Mouse (Mus musculus) heart, adult 18-20 months (tissue): ENCODE results near the gene Panx1. TPM values are rescaled to one million over a fixed set of nuclear protein-coding genes. Genes with fewer than 3 reads are reported as not detected.

Experiments
- DNase-seq, 2 experiments: peaks; one replicate each; pipeline ENCODE4 v3.0.0; 2021 to 2022; ENCODE audit warnings: mixed read lengths in 1 of 2
- total RNA-seq, 2 experiments: library from RNA; stranded (reverse); gene quantifications; 2 replicates each; pipeline ENCODE4 v1.2.3; 2021

Gene Panx1
- total RNA-seq, 2 experiments from 2014 or later = 5.4 to 10.1 TPM

DNA sequence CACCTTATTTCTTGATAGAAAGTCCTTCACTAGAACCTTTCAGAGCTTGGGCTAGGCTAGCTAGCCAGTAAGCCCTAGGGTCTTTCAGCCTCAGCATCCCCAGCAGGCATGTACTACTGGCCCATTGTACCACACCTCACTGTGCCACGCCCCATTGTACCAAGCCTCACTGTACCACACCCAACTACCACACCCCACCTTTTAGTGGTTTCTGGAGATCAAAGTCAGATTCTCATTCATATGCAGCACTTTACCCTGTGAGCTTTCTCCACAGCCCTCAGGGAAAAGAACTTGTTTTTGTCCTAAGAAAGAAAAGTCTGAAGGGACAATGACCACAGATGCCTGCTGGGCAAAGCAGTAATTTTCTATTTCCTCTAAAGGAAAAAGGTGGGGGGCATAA lies 22.2 kb downstream of the Panx1 start:
- no peak for DNase-seq

DNA sequence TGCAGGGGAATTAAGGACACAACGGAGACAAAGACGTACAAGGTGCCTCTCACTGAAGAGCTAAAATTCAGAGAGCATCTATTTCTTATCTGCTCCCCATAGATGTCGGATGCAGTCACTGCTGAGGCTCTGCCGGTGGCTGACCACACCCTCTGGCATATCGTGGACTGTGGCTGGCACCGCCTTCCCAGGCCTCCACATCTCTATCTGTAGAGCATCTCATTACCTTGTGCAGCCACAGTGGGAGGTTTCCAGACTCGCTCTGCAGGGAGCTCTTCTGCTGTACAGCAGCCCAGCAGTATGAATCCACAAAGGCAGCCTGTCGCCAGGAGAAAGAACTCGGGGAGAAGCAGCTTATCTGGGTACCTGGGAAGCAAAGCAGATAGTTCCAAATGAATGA lies 24.1 kb downstream of the Panx1 start:
- no peak for DNase-seq

DNA sequence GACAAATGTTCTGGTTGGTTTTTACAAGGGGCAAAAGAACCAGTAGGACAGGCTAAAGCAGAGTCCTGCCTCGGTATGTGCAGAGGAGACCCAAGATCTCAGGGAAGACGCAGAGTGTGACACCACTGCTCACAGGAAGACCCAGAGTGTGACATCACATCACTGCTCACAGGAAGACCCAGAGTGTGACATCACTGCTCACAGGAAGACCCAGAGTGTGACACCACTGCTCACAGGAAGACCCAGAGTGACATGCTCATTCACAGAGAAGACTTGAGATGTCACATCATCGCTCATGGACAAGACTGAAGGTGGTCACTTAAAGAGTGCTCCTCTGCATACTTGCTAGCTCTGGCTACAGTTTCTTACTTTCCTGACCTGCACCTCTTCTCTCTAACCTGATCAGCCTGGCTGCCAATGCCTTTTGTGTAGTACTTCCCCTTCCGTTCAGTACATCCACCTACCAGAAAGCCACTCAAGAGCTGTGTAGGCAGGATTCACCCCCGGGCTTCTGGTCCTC lies 24.7 kb downstream of the Panx1 start:
- DNase-seq = no peak

DNA sequence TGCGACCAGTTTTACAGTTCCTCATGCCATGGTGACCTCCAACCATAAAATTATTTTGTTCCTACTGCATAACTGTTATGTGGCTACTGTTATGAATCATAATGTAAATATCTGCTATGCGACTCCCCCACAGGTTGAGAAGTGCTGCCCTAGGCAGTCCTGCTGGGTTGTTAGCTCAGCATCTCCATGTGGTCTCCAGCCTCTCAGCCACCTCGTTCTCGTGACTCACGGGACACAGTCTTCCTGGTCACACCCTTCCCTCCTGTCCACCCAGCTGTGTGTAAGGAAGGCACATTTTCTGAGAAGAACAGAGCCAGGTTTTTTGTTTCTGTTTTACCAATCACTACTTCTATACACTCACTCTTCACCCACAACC lies 26.5 kb downstream of the Panx1 start:
- DNase-seq = no peak

DNA sequence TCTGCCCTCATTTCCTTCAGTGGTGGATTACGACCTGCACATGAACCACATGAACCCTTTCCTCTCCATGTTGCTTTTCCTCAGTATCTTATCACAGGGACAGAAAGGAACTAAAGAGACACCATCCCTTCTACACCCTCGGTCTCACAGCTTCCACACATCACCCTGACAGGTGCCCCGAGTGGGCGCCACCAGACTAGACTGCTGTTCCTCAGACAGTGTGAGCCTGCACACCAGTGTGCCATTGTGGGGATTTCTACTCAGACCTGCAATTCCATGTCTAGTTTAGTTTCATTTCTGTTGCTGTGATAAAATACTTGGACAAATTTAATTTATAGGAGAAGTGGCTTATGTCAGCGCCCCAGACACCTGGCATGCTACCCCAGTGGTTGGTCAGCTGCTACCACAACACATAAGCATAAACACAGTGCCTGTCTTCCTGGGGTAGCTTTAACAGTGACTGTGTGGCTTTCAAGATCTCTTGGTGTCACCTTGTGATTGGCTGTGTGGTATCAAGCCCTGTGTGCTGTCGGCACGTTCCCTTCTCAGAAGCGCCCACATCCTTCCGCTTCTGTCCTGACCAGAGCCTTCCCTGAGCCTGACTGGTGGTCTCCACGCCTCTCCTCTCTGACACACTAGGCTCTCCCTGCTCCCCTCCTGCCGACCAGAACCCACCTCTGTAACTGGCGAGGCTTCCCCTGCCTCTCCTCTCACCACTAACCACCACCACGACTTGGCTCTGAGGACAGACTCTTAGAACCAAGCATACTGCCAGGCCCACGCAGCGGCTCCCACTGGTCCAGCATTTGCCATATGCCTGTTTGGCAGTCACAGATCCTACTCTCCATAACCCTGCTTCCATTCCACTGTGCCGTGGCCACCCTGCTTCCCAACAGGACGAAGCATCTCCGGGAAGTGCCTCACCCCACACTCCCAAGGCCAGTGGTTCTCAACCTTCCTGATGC lies 27.2 kb downstream of the Panx1 start:
- peak in 1 of 2 experiments; percentile 14 for DNase-seq

DNA sequence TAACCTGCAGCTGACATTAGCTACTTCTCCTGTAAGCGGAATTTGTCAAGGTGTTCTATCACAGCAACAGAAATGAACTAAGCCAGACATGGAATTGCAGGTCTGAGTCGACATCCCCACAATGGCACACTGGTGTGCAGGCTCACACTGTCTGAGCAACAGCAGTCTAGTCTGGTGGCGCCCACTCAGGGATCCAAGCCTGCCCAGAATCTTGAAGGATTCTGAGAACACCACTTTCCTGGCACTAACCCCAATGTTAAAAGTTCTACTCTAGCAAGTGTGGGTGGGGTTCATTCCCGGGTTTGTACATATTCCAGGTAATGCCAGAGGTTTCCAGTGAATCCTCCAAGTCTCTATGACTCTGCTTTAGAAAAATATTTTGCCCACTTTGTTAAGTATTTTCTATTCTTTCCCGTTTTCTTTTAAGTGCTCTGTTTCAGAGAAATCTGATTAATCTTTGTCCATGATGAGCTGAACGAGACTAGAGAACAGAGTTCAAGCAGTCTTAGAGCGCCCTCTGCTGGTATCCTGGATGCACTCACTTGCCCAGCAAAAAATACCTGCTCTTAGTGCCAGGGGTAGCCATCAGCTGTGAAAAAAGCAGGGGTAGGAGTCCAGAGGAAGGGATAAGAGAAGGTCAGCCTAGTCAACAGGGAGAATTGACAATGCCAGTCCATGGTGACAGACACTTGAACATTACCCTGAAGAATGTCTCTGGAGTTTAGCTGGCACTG lies 29.9 kb downstream of the Panx1 start:
- peak; percentile 56 to 80 for DNase-seq

DNA sequence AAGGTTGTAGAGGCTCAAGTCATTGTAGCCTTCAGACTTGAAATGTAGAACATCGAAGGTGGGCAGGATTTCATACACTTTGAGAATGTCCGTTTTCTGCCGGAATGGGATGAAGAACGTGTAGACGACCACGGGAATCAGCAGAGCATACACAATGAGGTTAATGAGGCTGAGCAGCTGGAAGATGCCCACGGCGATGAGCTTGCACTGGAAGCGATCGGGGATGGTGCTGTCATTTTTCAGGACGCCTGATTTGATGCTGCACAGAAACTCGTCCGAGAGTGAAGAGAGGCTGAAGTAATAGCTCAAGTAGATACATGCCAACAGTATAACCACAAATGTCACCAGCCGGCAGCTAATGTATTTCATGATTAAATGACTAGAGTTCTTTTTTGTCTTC lies 37.7 kb downstream of the Panx1 start:
- DNase-seq = no peak

DNA sequence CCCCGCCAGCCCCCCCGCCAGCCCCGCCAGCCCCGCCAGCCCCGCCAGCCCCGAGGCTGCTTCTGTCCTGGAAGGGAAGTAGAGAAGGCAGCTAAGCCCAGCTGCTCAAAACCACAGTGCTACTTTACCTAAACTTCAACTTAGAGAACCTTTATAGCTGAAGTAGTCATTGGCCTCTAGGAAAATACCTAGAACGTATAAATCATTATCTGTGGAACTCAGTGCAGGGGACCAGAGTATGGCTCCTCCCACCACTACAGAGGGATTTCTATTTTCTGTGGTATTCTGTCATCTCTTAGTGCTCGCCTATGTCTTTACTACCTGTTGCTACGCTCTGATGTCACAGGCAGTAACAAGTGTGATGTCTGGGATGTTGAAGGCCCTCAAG lies 41.0 kb downstream of the Panx1 start:
- DNase-seq = no peak

DNA sequence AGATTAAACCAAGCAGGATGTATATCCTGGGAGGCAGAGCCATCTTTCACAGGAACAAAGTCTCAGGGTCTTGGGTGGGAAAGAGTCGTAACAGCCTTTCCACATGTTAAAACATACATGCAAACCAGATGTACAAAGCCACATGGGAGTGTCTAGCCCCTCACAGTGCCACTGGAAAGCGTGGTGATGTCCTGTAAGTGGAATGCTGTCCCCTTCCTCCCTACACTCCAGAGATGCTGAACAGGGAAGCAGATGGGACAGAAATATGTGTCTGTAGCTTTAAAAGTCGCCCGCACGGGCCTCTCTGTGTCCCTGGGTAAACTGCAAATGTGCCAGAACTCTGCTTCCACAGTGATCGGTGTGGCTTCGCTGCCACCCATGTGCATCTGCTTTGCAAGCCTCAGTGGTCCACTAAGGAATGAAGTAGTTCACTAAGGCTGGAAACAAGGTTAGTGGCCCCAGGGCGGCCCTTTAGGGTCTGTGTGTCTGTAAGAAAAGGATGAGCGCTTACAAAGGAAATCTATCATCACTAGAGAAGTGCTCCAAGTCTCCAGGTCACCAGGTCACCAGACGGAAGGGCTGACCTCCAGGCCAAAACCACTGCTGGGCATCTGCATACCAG lies 41.5 kb downstream of the Panx1 start:
- DNase-seq = no peak

DNA sequence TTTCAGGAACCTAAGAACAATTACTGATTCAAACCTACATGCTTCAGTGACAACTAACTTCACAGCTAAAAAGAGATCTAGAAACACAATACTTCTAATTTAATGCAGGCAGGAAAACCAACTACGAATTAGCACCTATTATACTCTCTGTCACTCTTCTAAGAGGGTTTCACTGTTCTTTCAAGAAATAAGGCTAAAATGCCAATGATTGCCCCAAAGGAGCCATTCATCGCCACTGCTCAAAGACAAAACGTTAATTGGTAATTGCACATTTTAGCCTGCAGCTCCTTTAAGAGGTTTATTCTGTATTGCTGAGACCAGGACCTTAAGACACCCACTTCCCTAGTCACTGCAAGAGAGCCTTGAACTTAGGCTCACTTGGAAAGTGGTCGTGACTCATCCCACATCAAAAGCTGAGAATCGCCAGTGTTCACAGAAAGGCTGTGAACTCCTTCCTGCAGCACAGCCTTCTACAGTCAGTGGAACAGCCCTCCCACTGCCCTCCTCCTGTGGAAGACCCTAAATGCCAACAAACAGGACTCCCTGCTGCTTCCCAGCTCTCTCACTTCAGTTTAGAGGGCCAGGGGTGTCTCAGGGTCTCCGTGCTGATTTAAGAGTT lies 42.2 kb downstream of the Panx1 start:
- DNase-seq = no peak

DNA sequence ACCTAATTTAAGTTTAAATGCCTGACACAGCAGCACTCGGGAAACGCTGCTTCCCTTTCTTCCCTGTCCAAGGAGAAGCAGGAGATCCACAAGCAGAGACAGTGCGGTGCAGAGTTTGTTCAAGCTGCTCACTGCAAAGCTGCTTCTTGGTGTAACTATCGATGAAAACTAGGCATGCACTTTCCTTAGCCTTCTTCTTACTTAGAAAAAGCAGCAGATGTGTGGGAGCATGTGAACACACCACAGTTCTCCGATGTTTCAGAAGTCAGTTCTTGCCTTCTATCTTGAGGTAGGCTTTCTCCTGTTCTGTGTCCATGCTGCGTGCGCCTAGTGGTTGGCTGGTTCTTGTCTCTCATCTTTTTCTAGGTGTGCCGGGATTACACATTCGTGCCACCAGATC lies 46.5 kb downstream of the Panx1 start:
- no peak for DNase-seq

DNA sequence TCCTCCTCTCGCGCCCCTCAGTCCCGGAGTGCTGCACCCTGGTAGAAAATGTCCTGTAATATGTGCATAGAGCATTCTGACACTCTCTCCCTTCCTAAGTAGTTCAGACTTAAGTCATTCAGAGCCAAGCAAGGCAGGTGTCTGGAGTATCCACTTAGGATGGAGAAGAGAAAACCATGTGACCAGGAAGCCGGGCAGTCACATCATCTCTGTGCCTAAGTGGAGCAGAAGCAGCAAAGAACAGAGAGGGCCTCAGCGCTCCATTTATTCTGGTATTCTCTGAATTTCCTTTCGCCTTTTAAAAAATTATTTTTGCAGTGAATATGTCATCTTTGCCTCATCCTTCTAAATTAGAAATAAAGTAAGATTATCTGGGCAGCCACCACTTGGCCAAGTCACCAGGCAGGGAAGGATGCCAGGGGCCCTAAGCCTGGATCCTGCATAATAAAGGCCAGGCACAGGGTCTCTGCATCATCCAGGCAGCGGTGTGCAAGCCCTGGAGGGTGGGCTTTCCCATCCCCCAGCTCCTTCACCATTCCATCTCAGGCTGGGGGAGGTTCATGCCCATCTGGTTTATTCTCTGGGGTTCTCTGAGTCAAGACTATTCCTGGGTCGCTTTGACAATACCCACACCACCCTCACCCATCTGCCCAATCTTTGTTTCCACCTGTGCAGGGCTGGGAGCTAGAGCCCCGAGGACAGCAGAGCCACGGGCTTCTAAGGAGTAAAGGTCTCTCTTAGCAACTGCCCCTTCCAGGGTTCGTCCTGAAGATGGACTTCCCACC lies 47.8 kb downstream of the Panx1 start:
- DNase-seq = no peak

DNA sequence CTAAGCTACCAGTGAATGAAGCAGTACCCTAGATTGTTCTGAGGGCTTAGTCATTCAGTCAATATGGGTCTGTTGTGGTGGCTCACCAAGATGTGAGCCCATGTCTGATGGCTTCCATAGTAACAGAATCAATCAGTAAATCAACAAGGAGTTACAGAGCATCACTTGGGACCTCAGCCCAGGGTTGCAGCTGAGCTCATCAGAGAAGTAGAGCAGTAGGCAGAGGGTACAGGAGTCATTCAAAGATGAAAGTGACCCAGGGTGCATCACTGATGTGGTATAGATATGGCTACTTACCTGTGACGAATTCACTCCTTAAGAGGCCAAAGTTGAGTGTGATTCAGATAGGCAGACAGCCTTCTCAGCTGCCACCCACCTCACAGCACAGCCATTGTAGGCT lies 49.8 kb downstream of the Panx1 start:
- no peak for DNase-seq

DNA sequence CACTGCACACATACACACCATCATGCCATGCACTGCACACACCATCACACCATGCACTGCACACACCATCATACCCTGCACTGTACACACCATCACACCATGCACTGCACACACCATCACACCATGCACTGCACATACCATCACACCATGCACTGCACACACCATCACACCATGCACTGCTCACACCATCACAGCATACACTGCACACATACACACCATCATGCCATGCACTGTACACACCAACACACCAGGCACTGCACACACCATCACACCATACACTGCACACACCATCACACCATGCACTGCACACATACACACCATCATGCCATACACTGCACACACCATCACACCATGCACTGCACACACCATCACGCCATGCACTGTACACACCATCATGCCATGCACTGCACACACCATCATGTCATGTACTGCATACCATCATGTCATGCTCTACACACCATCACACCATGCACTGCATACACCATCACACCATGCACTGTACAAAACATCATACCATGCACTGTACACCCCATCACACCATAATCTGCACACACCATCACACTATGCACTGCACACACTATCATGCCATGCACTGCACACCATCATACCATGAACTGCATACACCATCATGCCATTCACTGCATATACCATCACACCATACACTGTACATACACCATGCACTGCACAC lies 56.5 kb downstream of the Panx1 start:
- no peak for DNase-seq

DNA sequence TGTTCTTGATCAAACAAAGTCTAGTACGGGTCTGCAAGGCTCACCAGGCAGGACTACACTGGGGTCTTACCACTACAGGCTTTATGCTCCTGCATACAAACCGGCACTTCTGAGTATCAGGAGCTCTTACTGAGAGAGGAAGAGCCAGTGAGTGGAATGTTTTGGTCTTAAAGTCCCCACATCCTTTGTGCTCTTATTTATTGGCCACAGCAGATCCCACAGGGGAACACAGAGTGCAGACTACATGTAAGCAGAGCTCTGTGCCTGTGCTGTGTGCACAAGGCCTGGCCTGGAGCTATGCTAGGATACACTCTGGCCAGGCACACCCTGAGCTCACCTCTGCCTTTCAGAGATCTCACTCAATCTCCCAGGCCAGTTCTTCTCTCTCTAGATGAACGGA lies 62.1 kb downstream of the Panx1 start:
- no peak for DNase-seq

DNA sequence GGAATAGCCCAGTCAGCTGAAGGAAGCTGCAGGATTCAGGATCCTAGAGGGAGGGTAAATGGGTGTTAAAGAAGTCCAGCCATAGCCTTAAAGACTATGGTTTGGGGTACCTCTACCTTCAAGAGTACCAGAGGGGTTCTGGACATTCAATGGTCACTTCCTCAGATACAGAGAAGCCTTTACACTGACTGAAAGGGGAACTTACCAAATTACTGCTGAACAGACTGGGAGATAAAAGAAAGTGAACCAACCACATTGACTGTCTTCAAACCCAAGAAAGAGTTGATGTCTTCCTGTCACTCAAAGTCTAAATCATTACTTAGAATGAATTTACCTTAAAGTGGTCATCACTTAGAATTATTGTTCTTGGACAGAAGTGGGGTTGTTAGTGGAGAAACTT lies 62.6 kb downstream of the Panx1 start:
- DNase-seq = no peak

DNA sequence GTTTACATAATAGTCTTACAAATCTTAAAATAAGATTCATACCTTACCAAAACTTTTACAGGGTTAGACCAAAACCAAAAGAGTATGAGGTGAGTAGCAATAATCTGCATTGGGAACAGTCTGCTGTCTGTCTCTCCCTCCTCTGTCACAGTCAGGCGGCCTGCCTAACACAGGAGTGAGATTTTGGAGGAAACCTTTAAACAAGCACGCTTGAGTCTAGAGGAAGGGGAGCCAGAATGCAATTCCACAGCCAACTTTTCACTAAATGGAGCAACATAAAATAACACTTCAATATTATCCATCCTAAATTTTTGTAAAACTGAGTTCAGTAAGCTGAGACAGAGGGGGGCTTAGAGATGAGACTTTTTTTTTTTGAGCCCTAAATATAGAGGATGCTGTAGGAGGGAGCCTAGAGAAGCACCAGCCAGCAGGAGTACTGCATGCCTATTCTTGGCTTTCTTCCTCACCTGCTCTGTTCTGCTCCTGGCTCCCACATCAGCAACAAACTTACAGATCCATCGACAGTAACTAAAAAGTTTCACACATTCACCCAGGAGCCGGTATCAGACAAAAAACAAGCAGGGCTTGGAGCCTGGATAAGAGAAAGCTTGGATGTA lies 63.6 kb downstream of the Panx1 start:
- DNase-seq = no peak

DNA sequence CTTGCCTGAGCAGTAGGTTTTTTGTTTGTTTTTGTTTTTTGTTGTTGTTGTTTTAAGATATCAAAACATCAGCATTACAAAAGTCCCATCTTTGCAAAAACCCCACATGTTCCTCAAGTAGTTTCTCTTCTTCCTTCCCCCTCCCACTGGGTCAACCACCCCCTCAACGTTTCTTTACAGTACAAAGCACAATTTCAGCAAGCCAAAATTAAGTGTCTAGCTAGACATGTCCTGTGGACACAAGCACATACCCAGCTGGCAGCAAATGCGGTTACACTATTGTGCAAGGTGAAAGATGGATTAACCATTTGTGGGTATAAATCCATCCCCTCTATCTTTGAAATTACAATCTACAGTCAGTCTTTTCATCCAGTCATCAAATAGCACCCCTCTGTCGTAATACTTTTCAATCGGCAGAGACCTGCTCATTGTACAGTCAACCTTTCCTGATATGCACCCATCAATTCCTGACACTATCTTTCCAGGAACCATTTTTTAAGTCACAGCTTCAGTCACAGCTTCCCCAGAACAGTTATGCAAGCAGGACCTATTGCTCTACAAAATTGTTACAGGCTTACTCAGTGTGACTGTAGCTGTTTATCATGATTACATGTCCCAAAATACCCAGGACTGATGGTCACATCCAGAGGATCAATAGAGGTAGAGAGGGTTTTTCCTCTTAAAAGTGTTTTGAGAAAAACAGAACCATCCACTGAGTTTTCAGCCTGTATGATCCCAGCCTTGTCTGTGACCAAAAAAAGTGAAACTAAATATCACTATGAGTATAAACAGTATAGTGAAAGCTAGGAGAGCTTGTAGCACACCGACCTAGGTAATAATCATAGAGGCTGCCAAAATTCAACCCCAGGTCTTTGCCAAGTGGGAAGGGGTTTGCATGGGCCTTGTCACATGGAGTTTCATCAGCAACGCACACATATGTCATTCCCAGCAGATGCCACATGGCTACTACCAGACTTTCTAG lies 70.7 kb downstream of the Panx1 start:
- DNase-seq = no peak

DNA sequence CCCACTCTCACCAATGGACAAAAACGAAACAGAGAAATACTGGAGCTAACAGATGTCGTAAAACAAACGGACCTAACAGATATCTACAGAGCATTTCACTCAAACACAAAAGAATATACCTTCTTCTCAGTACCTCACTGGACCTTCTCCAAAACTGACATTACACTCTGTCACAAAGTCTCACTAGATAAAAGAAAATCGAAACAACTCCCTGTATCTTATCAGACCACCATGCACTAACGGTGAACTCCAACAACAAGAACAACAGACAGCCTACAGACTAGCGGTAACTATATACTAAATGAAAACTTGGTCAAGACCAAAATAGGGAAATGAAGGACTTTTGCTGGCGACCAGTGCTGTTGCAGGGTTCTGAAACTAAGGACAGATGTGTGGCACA lies 71.5 kb downstream of the Panx1 start:
- no peak for DNase-seq
